7 mouse cellular contexts compared by ENCODE assay signal in genomic region chr1:91539246-91539645, GRCm38 (mm10). TPM values are rescaled to one million over a fixed set of nuclear protein-coding genes. Genes with fewer than 3 reads are reported as not detected.
DNase-seq lines count a peak whose midpoint lies in the region; ATAC-seq and TF ChIP-seq lines count a peak whose summit lies in the region.

No protein-coding gene starts in this region.

- H3K36me3 ChIP-seq in E14TG2a.4 (ENCODE audit: insufficient read depth, low read length), result peaks cover 4% of the 10 kb centered on the region; the same call in 1 of the 2 replicates
- peaks cover 13% of the 10 kb centered on the region for H3K36me3 ChIP-seq in G1E (replicated peaks)
- no peaks in the 10 kb centered on the region for H3K36me3 ChIP-seq in hindbrain, embryonic 11.5 days (ENCODE audit: control insufficient read depth, insufficient read depth, low read length)
- peaks cover 4% of the 10 kb centered on the region; the same call in 1 of the 2 replicates for H3K36me3 ChIP-seq in liver, embryonic 15.5 days (replicated peaks)
- no peaks in the 10 kb centered on the region for H3K36me3 ChIP-seq in kidney, adult 2 months (ENCODE audit: control insufficient read depth, insufficient read depth, low read length)

- no peak for ATAC-seq in G1E (ENCODE audit: extremely low read depth, insufficient number of reproducible peaks, low FRiP score, poor library complexity, severe bottlenecking)
- no peak for ATAC-seq in hindbrain, embryonic 11.5 days (ENCODE audit: low FRiP score)
- ATAC-seq in liver, embryonic 15.5 days (ENCODE audit: insufficient read depth), result 0 out of 2 replicates have a peak, but pooled peaks have one; percentile 11

- no peak for TF ChIP-seq CTCF in E14TG2a.4 (conservative IDR thresholded peaks at IDR 0.05; ENCODE audit: low read length)
- no peak for TF ChIP-seq CTCF in G1E (IDR thresholded peaks at IDR 0.05; ENCODE audit: low read depth, low read length)
- TF ChIP-seq CTCF in kidney, adult 2 months (conservative IDR thresholded peaks at IDR 0.05; ENCODE audit: insufficient read depth, insufficient read length, low read depth, low read length), result no peak

- H3K27ac ChIP-seq in hindbrain, embryonic 11.5 days (ENCODE audit: low read depth, low read length), result 0 out of 2 replicates have a peak overlapping the region, but pooled peaks have one; percentile 33
- peak overlapping the region; percentile 97 for H3K27ac ChIP-seq in liver, embryonic 15.5 days (replicated peaks)
- no peak overlapping the region for H3K27ac ChIP-seq in kidney, adult 2 months (ENCODE audit: insufficient read depth, low read depth, low read length)

- H3K4me3 ChIP-seq in E14TG2a.4 (replicated peaks; ENCODE audit: low read length) (peak overlapping the region; percentile 98), G1E (ENCODE audit: low read depth, low read length) (peak overlapping the region; percentile 93; the same call in 1 of the 2 replicates)
- H3K4me3 ChIP-seq in hindbrain, embryonic 11.5 days (ENCODE audit: low read depth, low read length), result peak overlapping the region; percentile 78; the same call in 1 of the 2 replicates
- peak overlapping the region; percentile 76 for H3K4me3 ChIP-seq in liver, embryonic 15.5 days (replicated peaks)
- H3K4me3 ChIP-seq in kidney, adult 2 months (ENCODE audit: insufficient read depth, low read depth, low read length), result no peak overlapping the region

- TF ChIP-seq POLR2A in kidney, adult 2 months (IDR thresholded peaks at IDR 0.05; ENCODE audit: low read depth, low read length), result no peak

- no peak overlapping the region for H3K9ac ChIP-seq in hindbrain, embryonic 11.5 days (ENCODE audit: low read depth, low read length)
- peak overlapping the region; percentile 67 for H3K9ac ChIP-seq in liver, embryonic 15.5 days

- no peaks in the 10 kb centered on the region for H3K27me3 ChIP-seq in E14TG2a.4 (ENCODE audit: insufficient read depth, low read length)
- no peaks in the 10 kb centered on the region for H3K27me3 ChIP-seq in G1E (ENCODE audit: insufficient read depth, low read length)
- H3K27me3 ChIP-seq in hindbrain, embryonic 11.5 days (ENCODE audit: control insufficient read depth, insufficient read depth, low read length), result peaks cover 13% of the 10 kb centered on the region
- no peaks in the 10 kb centered on the region for H3K27me3 ChIP-seq in liver, embryonic 15.5 days
- H3K27me3 ChIP-seq in kidney, adult 2 months (replicated peaks; ENCODE audit: control insufficient read depth, insufficient read depth, low read length), result no peaks in the 10 kb centered on the region

- intact Hi-C loops in left cerebral cortex, postnatal 4 days (cut with DNase I), result no loop called here

- WGBS in hindbrain, embryonic 11.5 days, result 34% methylated on average over 6 of the region's 6 CpGs
- 9% methylated on average over 6 of the region's 6 CpGs for WGBS in liver, embryonic 15.5 days (ENCODE audit: insufficient replicate concordance)
- WGBS in kidney, adult 2 months, result 35% methylated on average over 6 of the region's 6 CpGs

- H3K4me1 ChIP-seq in E14TG2a.4 (replicated peaks; ENCODE audit: low read depth, low read length) (peaks cover 63% of the 10 kb centered on the region), G1E (ENCODE audit: insufficient read depth, low read depth, low read length) (peaks cover 42% of the 10 kb centered on the region)
- H3K4me1 ChIP-seq in hindbrain, embryonic 11.5 days (replicated peaks; ENCODE audit: control insufficient read depth, insufficient read depth, low read length), result 0 out of 2 replicates have a peak, but pooled peaks cover 5% of the 10 kb centered on the region
- H3K4me1 ChIP-seq in liver, embryonic 15.5 days (replicated peaks), result peaks cover 81% of the 10 kb centered on the region
- H3K4me1 ChIP-seq in kidney, adult 2 months (ENCODE audit: control insufficient read depth, insufficient read depth, low read length), result peaks cover 8% of the 10 kb centered on the region; the same call in 1 of the 2 replicates

- peak overlapping the region; percentile 80; the same call in 1 of the 2 replicates for H3K4me2 ChIP-seq in hindbrain, embryonic 11.5 days (replicated peaks; ENCODE audit: low read depth, low read length)
- H3K4me2 ChIP-seq in liver, embryonic 15.5 days, result peak overlapping the region; percentile 98

- no peak for DNase-seq in G1E (ENCODE audit: low spot score)
- no peak for DNase-seq in hindbrain, embryonic 11.5 days (ENCODE audit: low spot score)
- DNase-seq in left cerebral cortex, postnatal 4 days, result no peak
- no peak for DNase-seq in cerebellum, postnatal 14 days
- DNase-seq in kidney, adult 2 months, result no peak

- H3K9me3 ChIP-seq in E14TG2a.4 (ENCODE audit: low read length) (no peaks in the 10 kb centered on the region), G1E (replicated peaks) (no peaks in the 10 kb centered on the region)
- H3K9me3 ChIP-seq in hindbrain, embryonic 11.5 days (ENCODE audit: control insufficient read depth, low read length), result no peaks in the 10 kb centered on the region
- H3K9me3 ChIP-seq in liver, embryonic 15.5 days (replicated peaks), result no peaks in the 10 kb centered on the region

RNA-seq across cellular contexts. Expression of gene Asb1, which starts 1.1 kb away (rescaled TPM):
- 8.3 and 12.9 TPM in 2 replicates for total RNA-seq in G1E (2014; fragmentation: Nextera tagmentation)
- 25.7 and 28.0 TPM in 2 replicates for total RNA-seq in G1E (2017)
- polyA plus RNA-seq in G1E (2012), result 9.3 and 12.4 TPM in 2 replicates
- polyA plus RNA-seq in hindbrain, embryonic 11.5 days (2014; fragmentation: Nextera tagmentation; extraction: Ambion mirVana), result 10.1 and 11.9 TPM in 2 replicates
- polyA plus RNA-seq in liver, embryonic 15.5 days (2015; fragmentation: Nextera tagmentation; extraction: Ambion mirVana), result 10.2 and 13.4 TPM in 2 replicates
- 10 to 100 TPM; 30.4 to 34.6 TPM for total RNA-seq in left cerebral cortex, postnatal 4 days (2021)
- polyA plus RNA-seq in kidney, adult 2 months (2012; rRNA removed), result 7.3 and 7.6 TPM in 2 replicates

RNA-seq across cellular contexts. Expression of gene Traf3ip1, which starts 44.8 kb away (rescaled TPM):
- 9.7 and 10.5 TPM in 2 replicates for total RNA-seq in G1E (2014; fragmentation: Nextera tagmentation)
- total RNA-seq in G1E (2017), result 12.7 and 12.8 TPM in 2 replicates
- polyA plus RNA-seq in G1E (2012), result 16.1 and 17.8 TPM in 2 replicates
- 7.3 and 7.7 TPM in 2 replicates for polyA plus RNA-seq in hindbrain, embryonic 11.5 days (2014; fragmentation: Nextera tagmentation; extraction: Ambion mirVana)
- 1.8 and 2.1 TPM in 2 replicates for polyA plus RNA-seq in liver, embryonic 15.5 days (2015; fragmentation: Nextera tagmentation; extraction: Ambion mirVana)
- total RNA-seq in left cerebral cortex, postnatal 4 days (2021), result 10 to 100 TPM; 15.4 to 16.1 TPM
- polyA plus RNA-seq in kidney, adult 2 months (2012; rRNA removed), result 9.8 and 11.2 TPM in 2 replicates
